8 mouse cellular contexts compared by ENCODE assay signal in genomic region chr9:24503858-24504219, GRCm38 (mm10). TPM values are rescaled to one million over a fixed set of nuclear protein-coding genes. Genes with fewer than 3 reads are reported as not detected.
A peak's percentile ranks its signal among the peaks of the same experiment; 100 is the strongest.
DNase-seq lines count a peak whose midpoint lies in the region; ATAC-seq lines count a peak whose summit lies in the region.

No protein-coding gene starts in this region.

- H3K36me3 ChIP-seq in forebrain, embryonic 16.5 days (ENCODE audit: control insufficient read depth, insufficient read depth): no peaks in the 10 kb centered on the region
- no peaks in the 10 kb centered on the region for H3K36me3 ChIP-seq in limb, embryonic 15.5 days

- intact Hi-C loops in heart, postnatal 25 days (cut with DNase I): no loop called here

- no peaks in the 10 kb centered on the region for H3K27me3 ChIP-seq in forebrain, embryonic 16.5 days (replicated peaks; ENCODE audit: control insufficient read depth, insufficient read depth, low read length)
- no peaks in the 10 kb centered on the region for H3K27me3 ChIP-seq in limb, embryonic 15.5 days

- H3K4me1 ChIP-seq in forebrain, embryonic 16.5 days (replicated peaks; ENCODE audit: control insufficient read depth, insufficient read depth, low read length): peaks cover 17% of the 10 kb centered on the region
- peaks cover 13% of the 10 kb centered on the region for H3K4me1 ChIP-seq in limb, embryonic 15.5 days

- H3K9me3 ChIP-seq in forebrain, embryonic 16.5 days (ENCODE audit: control insufficient read depth, low read length): no peaks in the 10 kb centered on the region
- no peaks in the 10 kb centered on the region for H3K9me3 ChIP-seq in limb, embryonic 15.5 days

- no peak for ATAC-seq in forebrain, embryonic 16.5 days
- ATAC-seq in limb, embryonic 15.5 days (ENCODE audit: insufficient number of reproducible peaks, low FRiP score, low TSS enrichment, low read depth): no peak

- WGBS in forebrain, embryonic 16.5 days: 2% methylated on average over 5 of the region's 5 CpGs
- WGBS in limb, embryonic 15.5 days: 1% methylated on average over 5 of the region's 5 CpGs

- peak overlapping the region; percentile 79 for H3K4me2 ChIP-seq in forebrain, embryonic 16.5 days (ENCODE audit: low read length)
- peak overlapping the region; percentile 66 for H3K4me2 ChIP-seq in limb, embryonic 15.5 days

- H3K4me3 ChIP-seq in forebrain, embryonic 16.5 days (replicated peaks; ENCODE audit: low read length): peak overlapping the region; percentile 63
- H3K4me3 ChIP-seq in limb, embryonic 15.5 days: peak overlapping the region; percentile 82

- peak; percentile 38 for DNase-seq in heart, adult 8-10 months (ENCODE audit: low spot score)
- DNase-seq in heart, postnatal 25 days (ENCODE audit: low spot score): no peak
- DNase-seq in NIH3T3 (ENCODE audit: low read depth): peak; percentile 48
- DNase-seq in retina, postnatal 7 days (ENCODE audit: low read depth, low spot score): peak; percentile 8
- DNase-seq in testis, postnatal 14 days (ENCODE audit: low spot score): no peak
- no peak for DNase-seq in gastrocnemius, postnatal 25 days

- H3K9ac ChIP-seq in forebrain, embryonic 16.5 days (replicated peaks; ENCODE audit: low read depth, low read length): peak overlapping the region; percentile 86
- no peak overlapping the region for H3K9ac ChIP-seq in limb, embryonic 15.5 days

- H3K27ac ChIP-seq in forebrain, embryonic 16.5 days (ENCODE audit: low read length): peak overlapping the region; percentile 91
- peak overlapping the region; percentile 93; the same call in 1 of the 2 replicates for H3K27ac ChIP-seq in limb, embryonic 15.5 days

RNA-seq across cellular contexts. Expression of gene Dpy19l1, which starts 0.9 kb away (rescaled TPM):
- 1 to 10 TPM; 5.5 to 7.4 (median 7.4) TPM for total RNA-seq in heart, adult 8-10 months (2022)
- 1 to 10 TPM; 7.5 to 9.3 TPM for total RNA-seq in heart, postnatal 25 days (2021)
- polyA plus RNA-seq in forebrain, embryonic 16.5 days (2015; fragmentation: Nextera tagmentation; extraction: Ambion mirVana): 26.2 and 28.2 TPM in 2 replicates
- polyA plus RNA-seq in limb, embryonic 15.5 days (2015; fragmentation: Nextera tagmentation; extraction: Ambion mirVana): 10.9 and 12.0 TPM in 2 replicates
- 1 to 10 TPM; 6.2 to 6.6 TPM for total RNA-seq in gastrocnemius, postnatal 25 days (2021)

Comparison
In these comparisons a context has a peak if more than half of its experiments do, and no peak if none do; other contexts are left out.
1. DNase-seq: peak in heart, adult 8-10 months (single experiment), NIH3T3 (single experiment) and retina, postnatal 7 days (single experiment); none in heart, postnatal 25 days (single experiment), testis, postnatal 14 days (single experiment) and gastrocnemius, postnatal 25 days (single experiment).